Mouse (Mus musculus): ENCODE measurements around the gene Chrna3.

DNA sequence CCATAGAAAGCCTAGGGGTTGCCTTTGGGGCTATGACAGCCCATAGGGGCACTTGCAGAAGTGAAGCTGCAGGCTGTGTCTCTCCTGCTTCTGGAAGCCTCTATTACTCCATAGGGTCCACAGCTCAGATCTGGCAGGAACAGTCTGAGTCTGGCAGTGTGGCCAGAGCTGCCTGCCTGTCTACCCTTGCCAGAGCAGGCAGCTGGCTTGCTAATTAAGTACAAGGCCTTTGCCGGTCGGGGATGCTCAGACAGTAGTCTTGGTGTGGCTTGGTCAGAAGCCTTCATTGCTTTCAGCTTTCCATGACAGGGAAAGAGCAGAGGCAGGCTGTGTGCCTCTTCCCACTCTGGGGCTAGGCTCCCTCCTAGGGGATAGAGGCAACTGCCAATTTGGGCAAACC lies 15.0 kb upstream of the Chrna3 start:
- TF ChIP-seq CTCF (IDR thresholded peaks at IDR 0.05; ENCODE audit: extremely low read depth, insufficient read depth, insufficient read length, insufficient replicate concordance): no peak
- no peak for TF ChIP-seq POLR2A (IDR thresholded peaks at IDR 0.05; ENCODE audit: low read depth, low read length)
